16 mouse cellular contexts compared by ENCODE assay signal in the genomic region with DNA sequence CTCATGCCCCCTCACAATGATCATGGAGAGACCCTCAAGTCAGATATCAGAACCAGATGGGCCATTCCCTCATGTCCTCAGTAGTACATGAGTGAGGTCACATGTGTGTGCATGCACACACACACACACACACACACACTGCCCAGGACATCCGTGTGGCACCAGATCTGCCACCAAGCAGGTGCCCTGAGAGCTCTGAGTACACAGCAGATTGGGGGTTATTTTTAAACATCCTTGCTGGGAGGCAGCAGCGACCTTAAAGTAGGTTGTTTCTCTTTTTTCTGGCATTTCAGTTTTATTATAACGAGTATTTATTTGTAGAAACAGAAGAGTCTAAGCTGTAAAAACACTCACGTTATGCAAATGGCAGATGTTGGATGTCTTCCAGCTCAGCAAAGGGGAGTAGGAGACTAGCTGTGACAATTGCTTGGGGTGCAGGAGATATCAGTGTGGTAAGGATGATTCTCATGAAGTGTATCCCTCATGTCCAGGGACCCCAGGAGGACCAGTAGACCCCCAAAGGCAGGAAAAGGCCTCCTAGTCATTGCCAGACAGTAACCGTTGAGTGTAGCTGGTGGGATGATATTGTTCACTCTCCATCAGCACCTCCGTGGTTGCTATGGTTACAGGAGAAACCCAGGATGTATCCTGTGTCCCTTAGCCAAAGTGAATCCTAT. TPM values are rescaled to one million over a fixed set of nuclear protein-coding genes. Genes with fewer than 3 reads are reported as not detected.
A peak's percentile ranks its signal among the peaks of the same experiment; 100 is the strongest.
DNase-seq lines count a peak whose midpoint lies in the region; ATAC-seq and TF ChIP-seq lines count a peak whose summit lies in the region.
"Had no signal": no experiment of that assay in that cellular context is flagged by ENCODE, and none has a peak within 500 bp of the region (broad histone marks: within the 10 kb centered on the region; RNA-seq: fewer than 3 reads in every experiment).

No protein-coding gene starts in this region.

- ATAC-seq in hindbrain, postnatal 0 days, result peak; percentile 60
- no peak for ATAC-seq in hindbrain, embryonic 11.5 days (ENCODE audit: low FRiP score)
- ATAC-seq in kidney, embryonic 14.5 days (ENCODE audit: low FRiP score, low TSS enrichment), result no peak
- ATAC-seq: CD4-positive, CD25-positive, alpha-beta regulatory T cell, adult 4 months had no signal

- no peak overlapping the region for H3K4me3 ChIP-seq in hindbrain, postnatal 0 days (ENCODE audit: low read length)
- no peak overlapping the region for H3K4me3 ChIP-seq in hindbrain, embryonic 11.5 days (ENCODE audit: low read depth, low read length)
- no peak overlapping the region for H3K4me3 ChIP-seq in kidney, embryonic 14.5 days (ENCODE audit: low read length)
- H3K4me3 ChIP-seq: embryonic facial prominence, embryonic 13.5 days; hindbrain, embryonic 13.5 days; stomach, embryonic 15.5 days had no signal

- H3K27ac ChIP-seq in hindbrain, postnatal 0 days, result no peak overlapping the region; the same call in 1 of the 2 replicates
- no peak overlapping the region for H3K27ac ChIP-seq in hindbrain, embryonic 11.5 days (ENCODE audit: low read depth, low read length)
- H3K27ac ChIP-seq in kidney, embryonic 14.5 days (ENCODE audit: low read depth, low read length), result no peak overlapping the region
- H3K27ac ChIP-seq: embryonic facial prominence, embryonic 13.5 days; hindbrain, embryonic 13.5 days; liver, embryonic 14.5 days; stomach, embryonic 15.5 days had no signal

- peak; percentile 56 for DNase-seq in hindbrain, postnatal 0 days (ENCODE audit: low spot score)
- DNase-seq in hindbrain, embryonic 11.5 days (ENCODE audit: low spot score), result no peak
- DNase-seq in cerebellum, postnatal 14 days, result peak; percentile 25 to 27
- DNase-seq in left cerebral cortex, adult 18-20 months (ENCODE audit: low spot score in 2 of 2), result peak; percentile 50 to 64
- DNase-seq in right cerebral cortex, postnatal 36 days (ENCODE audit: low spot score in 2 of 2), result peak; percentile 57 to 74
- no peak for DNase-seq in retina, embryonic 14.5 days (ENCODE audit: low spot score)
- no peak for DNase-seq in liver
- DNase-seq: kidney, postnatal 14 days had no signal

- no peak for TF ChIP-seq CTCF in hindbrain, postnatal 0 days (IDR thresholded peaks at IDR 0.05; ENCODE audit: low read depth)

- H3K4me1 ChIP-seq in hindbrain, postnatal 0 days (ENCODE audit: insufficient read depth, low read length), result no peaks in the 10 kb centered on the region; the same call in 1 of the 2 replicates
- H3K4me1 ChIP-seq in hindbrain, embryonic 11.5 days (replicated peaks; ENCODE audit: control insufficient read depth, insufficient read depth, low read length), result no peaks in the 10 kb centered on the region
- no peaks in the 10 kb centered on the region for H3K4me1 ChIP-seq in kidney, embryonic 14.5 days (ENCODE audit: control insufficient read depth, insufficient read depth, low read length)
- H3K4me1 ChIP-seq: embryonic facial prominence, embryonic 13.5 days; megakaryocyte, embryonic 14.5 days; stomach, embryonic 15.5 days had no signal

- no peak overlapping the region for H3K4me2 ChIP-seq in hindbrain, postnatal 0 days (ENCODE audit: low read depth, low read length)
- H3K4me2 ChIP-seq in hindbrain, embryonic 11.5 days (replicated peaks; ENCODE audit: low read depth, low read length), result no peak overlapping the region
- H3K4me2 ChIP-seq in kidney, embryonic 14.5 days (replicated peaks; ENCODE audit: low read depth, low read length), result no peak overlapping the region
- H3K4me2 ChIP-seq: embryonic facial prominence, embryonic 13.5 days; hindbrain, embryonic 13.5 days; stomach, embryonic 15.5 days had no signal

- H3K27me3 ChIP-seq in hindbrain, postnatal 0 days (ENCODE audit: insufficient read depth, low read length), result no peaks in the 10 kb centered on the region
- no peaks in the 10 kb centered on the region for H3K27me3 ChIP-seq in hindbrain, embryonic 11.5 days (ENCODE audit: control insufficient read depth, insufficient read depth, low read length)
- H3K27me3 ChIP-seq in kidney, embryonic 14.5 days (ENCODE audit: control insufficient read depth, insufficient read depth, low read length), result no peaks in the 10 kb centered on the region
- H3K27me3 ChIP-seq: embryonic facial prominence, embryonic 13.5 days; hindbrain, embryonic 13.5 days; stomach, embryonic 15.5 days had no signal

- H3K36me3 ChIP-seq in hindbrain, postnatal 0 days (ENCODE audit: insufficient read depth, low read length), result no peaks in the 10 kb centered on the region
- no peaks in the 10 kb centered on the region for H3K36me3 ChIP-seq in hindbrain, embryonic 11.5 days (ENCODE audit: control insufficient read depth, insufficient read depth, low read length)
- H3K36me3 ChIP-seq in kidney, embryonic 14.5 days (ENCODE audit: control insufficient read depth, insufficient read depth, low read length), result no peaks in the 10 kb centered on the region
- H3K36me3 ChIP-seq: embryonic facial prominence, embryonic 13.5 days; hindbrain, embryonic 13.5 days; stomach, embryonic 15.5 days had no signal

- H3K9ac ChIP-seq in hindbrain, postnatal 0 days (replicated peaks; ENCODE audit: low read length), result no peak overlapping the region
- H3K9ac ChIP-seq in hindbrain, embryonic 11.5 days (ENCODE audit: low read depth, low read length), result no peak overlapping the region
- no peak overlapping the region for H3K9ac ChIP-seq in kidney, embryonic 14.5 days (ENCODE audit: low read depth, low read length)
- H3K9ac ChIP-seq: embryonic facial prominence, embryonic 13.5 days; hindbrain, embryonic 13.5 days; liver, embryonic 14.5 days; stomach, embryonic 15.5 days had no signal

- H3K9me3 ChIP-seq in hindbrain, postnatal 0 days (ENCODE audit: low read length), result no peaks in the 10 kb centered on the region
- H3K9me3 ChIP-seq in hindbrain, embryonic 11.5 days (ENCODE audit: control insufficient read depth, low read length), result no peaks in the 10 kb centered on the region
- no peaks in the 10 kb centered on the region for H3K9me3 ChIP-seq in kidney, embryonic 14.5 days (ENCODE audit: control insufficient read depth, low read length)
- H3K9me3 ChIP-seq: embryonic facial prominence, embryonic 13.5 days; hindbrain, embryonic 13.5 days; megakaryocyte, embryonic 14.5 days; stomach, embryonic 15.5 days had no signal

- 42% methylated on average over 6 of the region's 6 CpGs for WGBS in hindbrain, postnatal 0 days
- 80% methylated on average over 6 of the region's 6 CpGs for WGBS in hindbrain, embryonic 11.5 days
- WGBS in kidney, embryonic 14.5 days, result 65% methylated on average over 6 of the region's 6 CpGs

RNA-seq across cellular contexts. Expression of a gene that starts 40.7 kb away (rescaled TPM):
- 37.2 and 38.6 TPM in 2 replicates for total RNA-seq in hindbrain, postnatal 0 days (2014; rRNA removed)
- 14.6 and 18.9 TPM in 2 replicates for polyA plus RNA-seq in hindbrain, postnatal 0 days (2015; fragmentation: Nextera tagmentation; extraction: Ambion mirVana)
- polyA plus RNA-seq in hindbrain, embryonic 11.5 days (2014; fragmentation: Nextera tagmentation; extraction: Ambion mirVana), result 0.14 and 0.38 TPM in 2 replicates
- 10 to 100 TPM; 24.4 to 30.5 TPM for total RNA-seq in left cerebral cortex, adult 18-20 months (2021)
- 0.23 and 0.51 TPM in 2 replicates for polyA plus RNA-seq in kidney, embryonic 14.5 days (2014; fragmentation: Nextera tagmentation; extraction: Ambion mirVana)
- polyA plus RNA-seq: CD4-positive, CD25-positive, alpha-beta regulatory T cell, adult 4 months; gonadal fat pad, adult 2 months had no signal

Comparison
In these comparisons a context has a peak if more than half of its experiments do, and no peak if none do; other contexts are left out.
1. DNase-seq: peak in hindbrain, postnatal 0 days (single experiment), cerebellum, postnatal 14 days (2 of 2), left cerebral cortex, adult 18-20 months (2 of 2) and right cerebral cortex, postnatal 36 days (2 of 2); none in hindbrain, embryonic 11.5 days (single experiment), retina, embryonic 14.5 days (single experiment) and liver (single experiment).
2. RNA of a gene that starts 40.7 kb away (polyA plus RNA-seq): 14.6 to 18.9 TPM in hindbrain, postnatal 0 days; 0.23 to 0.51 TPM in kidney, embryonic 14.5 days and 0.14 to 0.38 TPM in hindbrain, embryonic 11.5 days; every median in the first group is over 10 times any median in the second.